ENCODE assay signal across 22 mouse cellular contexts in genomic region chr17:36192371-36192770, GRCm38 (mm10). TPM values are rescaled to one million over a fixed set of nuclear protein-coding genes. Genes with fewer than 3 reads are reported as not detected.
"Had no signal": no experiment of that assay in that cellular context is flagged by ENCODE, and none has a peak within 500 bp of the region (broad histone marks: within the 10 kb centered on the region; RNA-seq: fewer than 3 reads in every experiment).

No protein-coding gene starts in this region.

- H3K4me3 ChIP-seq: layer of hippocampus, adult 2 months; limb, embryonic 10.5 days; limb, embryonic 13.5 days; liver, embryonic 12.5 days; liver, embryonic 15.5 days; midbrain, embryonic 12.5 days; midbrain, embryonic 15.5 days; neural tube, embryonic 12.5 days; neural tube, embryonic 15.5 days; stomach, embryonic 15.5 days had no signal

- H3K27ac ChIP-seq: kidney, postnatal 0 days; layer of hippocampus, adult 2 months; limb, embryonic 10.5 days; limb, embryonic 13.5 days; liver, embryonic 12.5 days; liver, embryonic 15.5 days; macrophage; midbrain, embryonic 12.5 days; midbrain, embryonic 15.5 days; neural tube, embryonic 12.5 days; neural tube, embryonic 15.5 days; stomach, embryonic 15.5 days had no signal

- DNase-seq: kidney, adult 2 months; kidney, postnatal 25 days; layer of hippocampus, adult 9-11 months; liver; lung, adult 18-20 months; lung, postnatal 14 days; retina, postnatal 1 day; right cerebral cortex, postnatal 25 days; spleen, adult 18-20 months had no signal

- H3K36me3 ChIP-seq: limb, embryonic 10.5 days; limb, embryonic 13.5 days; liver, embryonic 12.5 days; liver, embryonic 15.5 days; midbrain, embryonic 12.5 days; midbrain, embryonic 15.5 days; neural tube, embryonic 12.5 days; neural tube, embryonic 15.5 days; stomach, embryonic 15.5 days had no signal

- H3K4me1 ChIP-seq: limb, embryonic 10.5 days; limb, embryonic 13.5 days; liver, embryonic 12.5 days; liver, embryonic 15.5 days; midbrain, embryonic 12.5 days; midbrain, embryonic 15.5 days; neural tube, embryonic 12.5 days; neural tube, embryonic 15.5 days; stomach, embryonic 15.5 days had no signal

RNA-seq across cellular contexts. Expression of gene H2-T3, which starts 2.3 kb away (rescaled TPM):
- polyA plus RNA-seq: kidney, adult 2 months; kidney, embryonic 14.5 days; kidney, postnatal 0 days; limb, embryonic 10.5 days; limb, embryonic 13.5 days; liver, embryonic 12.5 days; liver, embryonic 15.5 days; macrophage; midbrain, embryonic 12.5 days; neural tube, embryonic 12.5 days; neural tube, embryonic 15.5 days had no signal

RNA-seq across cellular contexts. Expression of gene Gm8909, which starts 24.0 kb away (rescaled TPM):
- polyA plus RNA-seq: kidney, adult 2 months; kidney, embryonic 14.5 days; kidney, postnatal 0 days; limb, embryonic 10.5 days; limb, embryonic 13.5 days; liver, embryonic 12.5 days; liver, embryonic 15.5 days; macrophage; midbrain, embryonic 12.5 days; midbrain, embryonic 15.5 days; neural tube, embryonic 15.5 days had no signal
